Mouse (Mus musculus): ENCODE measurements around the gene Arhgap24.
"Not testable (repeated sequence)": the region's sequence is repeated elsewhere in the genome, so short reads cannot be mapped to it uniquely, and the experiment has no call there.

The Arhgap24 gene

DNA sequence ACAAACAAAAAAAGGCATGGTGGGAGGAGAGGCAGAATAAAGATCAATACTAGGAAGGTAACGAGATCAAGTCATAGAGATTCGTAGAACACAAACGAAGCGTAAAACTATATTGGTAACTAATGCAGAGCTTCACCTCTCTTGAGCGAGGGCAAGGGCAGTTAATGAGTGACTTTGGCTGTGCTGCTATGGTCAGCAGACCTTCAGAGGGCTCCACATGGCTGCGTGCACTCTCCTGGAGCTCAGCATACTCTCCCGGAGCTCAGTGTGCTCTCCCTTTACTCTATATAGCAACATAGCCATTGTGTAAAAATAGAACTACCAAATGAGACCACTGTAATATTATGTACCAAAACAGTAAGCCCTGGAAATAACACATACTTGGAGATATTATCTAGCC, 336.4 kb downstream of the Arhgap24 start:
- no peak for DNase-seq

DNA sequence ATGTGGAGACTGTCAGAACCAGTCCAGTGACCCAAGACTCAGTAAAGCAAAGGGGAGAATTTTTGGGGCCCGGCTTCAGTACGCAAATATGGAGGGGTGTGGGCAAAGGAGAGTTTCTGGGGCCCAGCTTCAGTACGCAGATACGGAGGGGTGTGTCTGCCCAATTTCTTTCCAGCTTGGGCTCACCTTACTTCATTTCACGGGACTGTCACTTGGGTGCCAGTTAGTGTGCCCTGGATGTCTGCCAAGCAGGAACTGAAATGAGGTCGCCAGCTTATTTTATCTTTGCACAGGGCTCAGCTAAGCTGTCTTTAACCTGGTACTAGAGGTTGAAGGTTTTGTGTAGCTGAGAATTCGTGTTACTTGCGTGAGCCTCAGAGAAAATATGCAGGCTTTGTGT, 344.3 kb downstream of the Arhgap24 start:
- no peak for DNase-seq

DNA sequence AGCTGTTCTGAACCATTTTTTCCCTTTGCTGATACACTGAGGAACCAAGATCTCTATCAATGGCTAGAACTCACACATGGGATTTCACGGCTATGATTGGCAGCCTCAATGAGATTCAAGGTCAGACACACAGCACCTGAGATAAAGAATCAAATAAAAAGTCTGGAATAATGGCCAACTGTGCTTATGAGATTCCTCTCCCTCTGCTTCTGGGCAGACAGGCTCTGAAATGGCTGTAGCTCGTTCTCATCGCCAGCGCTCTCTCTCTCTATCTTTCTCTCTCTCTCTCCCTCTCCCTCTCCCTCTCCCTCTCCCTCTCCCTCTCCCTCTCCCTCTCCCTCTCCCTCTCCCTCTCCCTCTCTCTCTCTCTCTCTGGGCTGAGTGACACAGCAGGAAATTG, 357.9 kb downstream of the Arhgap24 start:
- no peak for DNase-seq

DNA sequence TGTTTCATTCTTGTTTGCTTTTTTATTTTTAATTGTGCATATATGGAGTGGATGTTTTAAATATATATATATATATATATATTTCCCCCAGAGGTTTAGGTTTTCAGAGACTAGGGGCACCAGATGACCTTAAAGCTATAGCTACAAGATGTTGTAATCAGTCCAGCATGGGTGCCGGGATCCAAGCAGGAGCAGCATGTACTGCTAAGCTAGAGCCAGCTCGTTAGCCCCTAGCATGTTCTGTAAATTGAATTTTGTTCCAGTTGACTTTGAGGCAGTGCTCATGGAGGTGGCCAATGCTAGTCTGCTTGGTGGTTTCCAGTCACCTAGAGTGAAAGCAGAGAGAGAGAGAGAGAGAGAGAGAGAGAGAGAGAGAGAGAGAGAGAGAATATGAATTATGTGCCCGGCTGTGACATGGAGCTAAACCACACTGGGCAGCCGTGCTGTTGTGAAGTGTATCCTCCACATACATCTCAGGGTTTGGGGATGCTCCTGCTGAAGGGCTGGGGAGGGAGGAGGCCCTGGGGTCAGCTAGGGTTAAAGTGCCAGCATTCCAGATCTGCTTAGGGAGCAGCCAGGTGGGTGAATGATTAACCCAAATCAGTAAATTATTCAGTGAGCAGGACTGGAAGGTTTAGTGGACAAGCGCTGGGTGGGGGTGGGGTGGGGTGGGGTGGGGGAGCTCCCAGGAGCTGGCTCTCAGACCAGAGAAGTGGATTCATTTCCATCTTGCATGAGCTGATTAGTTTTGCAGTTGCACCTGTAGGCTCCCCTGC, 362.9 kb downstream of the Arhgap24 start:
- DNase-seq = no peak

DNA sequence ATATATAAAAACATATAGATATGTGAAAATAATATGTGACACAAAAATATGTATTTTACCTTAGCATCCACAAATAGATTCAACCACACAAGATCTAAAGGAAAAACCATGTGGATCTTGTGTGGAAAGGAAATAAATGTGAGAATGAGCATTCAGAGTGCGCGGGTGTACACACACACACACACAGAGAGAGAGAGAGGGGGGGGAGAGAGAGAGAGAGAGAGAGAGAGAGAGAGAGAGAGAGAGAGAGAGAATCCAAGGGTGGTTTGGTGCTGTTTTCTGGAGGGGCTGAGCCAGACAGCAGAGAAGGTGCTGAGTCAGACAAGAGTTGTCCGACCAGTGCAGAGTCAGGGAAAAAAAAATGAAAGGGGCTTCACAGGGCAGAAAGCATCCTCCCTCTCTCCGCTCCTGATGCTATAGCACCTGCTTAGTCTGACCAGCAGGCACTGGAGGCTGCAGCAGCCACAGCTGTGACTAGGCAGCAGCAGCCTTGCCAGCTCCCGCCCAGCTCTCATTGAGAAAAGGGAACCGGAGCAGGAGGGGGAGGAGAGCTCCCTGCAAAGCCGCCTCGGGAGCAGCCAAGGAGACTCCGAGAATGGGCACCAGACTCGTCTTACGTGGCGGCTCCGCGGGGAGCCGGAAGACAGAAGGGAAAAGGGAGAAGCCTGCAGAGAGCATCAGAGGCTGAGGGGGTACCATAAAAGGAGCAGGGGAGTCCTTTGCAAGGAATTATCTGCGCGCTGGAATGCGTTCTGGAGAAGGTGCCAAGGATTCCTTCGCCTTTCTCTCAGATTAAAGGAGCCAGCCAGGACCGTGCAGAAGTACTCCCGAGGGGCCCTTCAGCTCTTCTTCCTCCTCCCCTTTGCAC, 363.8 kb downstream of the Arhgap24 start:
- DNase-seq = peak; percentile 74 to 85

DNA sequence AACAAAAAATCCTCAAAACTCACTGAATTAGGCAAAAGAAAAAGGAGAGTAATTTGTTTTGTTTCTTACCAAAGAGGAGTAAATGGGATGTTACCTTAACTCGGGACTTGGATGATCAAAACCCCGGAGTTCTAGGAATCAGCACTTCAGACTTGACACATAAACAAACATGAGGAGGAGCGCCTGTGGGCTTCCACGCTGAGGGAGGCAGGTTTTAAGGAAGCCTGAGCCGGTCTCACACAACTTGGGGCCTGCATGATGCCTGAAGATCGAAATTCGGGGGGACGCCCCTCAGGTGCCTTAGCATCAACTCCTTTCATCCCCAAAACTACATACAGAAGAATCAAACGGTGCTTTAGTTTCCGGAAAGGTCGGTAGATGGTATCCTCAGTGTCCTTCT, 364.6 kb downstream of the Arhgap24 start:
- no peak for DNase-seq

DNA sequence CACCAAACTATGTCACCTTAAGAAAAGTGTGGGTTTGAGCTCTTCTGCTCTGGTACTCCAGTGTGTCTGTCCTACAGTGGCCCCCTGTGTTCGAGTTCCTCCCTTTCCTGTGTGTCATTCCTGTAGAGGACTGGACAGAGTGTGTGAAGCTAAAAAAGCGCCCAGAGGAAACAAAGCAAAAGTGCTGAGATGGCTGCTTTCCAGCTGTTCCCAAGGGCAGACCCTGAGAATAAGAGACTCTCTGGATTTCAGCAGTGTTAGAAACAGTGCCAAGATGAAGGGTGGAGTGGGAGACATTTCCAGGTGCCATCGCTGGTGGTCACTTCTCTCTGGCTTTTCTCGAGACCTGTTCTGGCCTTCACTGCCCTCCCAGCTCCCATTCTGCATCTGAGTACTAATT, 366.7 kb downstream of the Arhgap24 start:
- DNase-seq = no peak

DNA sequence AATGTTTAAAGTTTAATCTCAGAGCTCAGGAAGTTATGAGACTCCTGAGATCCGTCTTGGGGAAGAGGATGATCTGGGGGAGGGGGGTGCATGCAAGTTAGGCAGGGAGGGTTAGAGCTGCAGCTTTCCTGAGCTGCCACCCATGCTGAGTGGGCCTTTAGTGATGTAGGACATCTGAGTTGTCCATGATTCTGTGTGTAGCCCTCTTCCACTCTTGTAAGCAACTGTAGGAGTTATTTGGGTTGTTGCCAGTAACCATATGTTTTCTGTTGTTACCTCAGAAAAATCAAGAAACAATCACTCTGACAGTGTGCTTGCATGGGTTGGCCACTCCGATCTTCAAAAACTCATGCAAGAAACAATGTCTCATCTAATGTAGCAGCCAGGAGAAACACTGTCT, 370.6 kb downstream of the Arhgap24 start:
- no peak for DNase-seq

DNA sequence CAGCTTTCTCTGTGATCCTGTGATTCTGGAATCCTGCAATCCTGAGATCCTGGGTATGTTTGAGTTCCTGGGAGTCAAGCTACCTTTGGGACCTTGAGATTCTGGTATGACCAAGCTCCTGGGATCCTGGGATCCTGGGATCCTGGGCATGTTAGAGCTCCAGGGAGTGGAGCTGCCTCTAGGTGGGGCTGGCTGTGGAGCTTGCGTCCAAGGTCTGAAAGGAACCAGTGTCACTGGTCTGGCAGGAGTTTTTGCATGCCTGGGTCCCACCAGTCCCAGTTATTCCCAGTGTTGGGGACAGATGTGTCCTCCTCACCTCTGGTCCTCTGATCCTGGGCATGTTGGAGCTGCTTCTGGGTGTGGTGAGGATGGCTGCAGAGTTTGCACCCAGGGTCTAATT, 372.6 kb downstream of the Arhgap24 start:
- DNase-seq = no peak

DNA sequence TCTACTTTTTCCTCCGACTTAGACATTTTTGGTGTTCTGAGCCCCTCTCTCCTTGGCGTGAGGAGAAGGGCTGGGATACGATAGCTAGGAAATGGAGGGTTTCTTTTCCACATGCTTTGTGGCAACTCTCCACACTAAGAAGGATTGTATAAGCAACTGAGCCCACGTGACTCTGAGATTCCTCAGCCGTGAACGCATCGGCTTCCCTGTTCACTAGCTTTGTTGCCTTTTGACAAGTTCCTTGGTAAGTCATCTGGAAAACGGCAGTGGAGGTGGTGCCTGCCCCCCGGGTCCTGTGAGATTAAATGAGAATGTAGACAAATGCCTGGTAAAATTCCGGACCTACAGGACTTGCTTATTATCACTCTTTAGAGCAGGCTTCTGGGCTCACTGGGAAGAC, 374.6 kb downstream of the Arhgap24 start:
- DNase-seq = no peak

DNA sequence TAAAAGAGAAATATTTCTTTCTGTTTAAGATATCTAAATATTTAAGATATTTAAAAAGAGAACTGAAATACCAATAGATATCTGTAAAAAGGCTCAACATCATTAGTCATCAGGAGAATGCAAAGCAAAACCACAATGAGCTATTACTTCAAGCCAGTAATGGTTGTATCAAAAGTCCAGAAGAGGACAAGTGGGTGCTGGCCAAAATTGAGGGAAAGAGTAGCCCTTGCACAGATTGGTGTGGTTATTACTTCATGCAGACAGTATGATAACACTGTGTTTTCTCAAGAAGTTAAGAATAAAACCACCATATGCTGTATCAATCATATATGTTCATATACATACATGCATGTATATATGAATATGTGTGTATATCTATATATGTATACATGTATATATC, 376.9 kb downstream of the Arhgap24 start:
- no peak for DNase-seq

DNA sequence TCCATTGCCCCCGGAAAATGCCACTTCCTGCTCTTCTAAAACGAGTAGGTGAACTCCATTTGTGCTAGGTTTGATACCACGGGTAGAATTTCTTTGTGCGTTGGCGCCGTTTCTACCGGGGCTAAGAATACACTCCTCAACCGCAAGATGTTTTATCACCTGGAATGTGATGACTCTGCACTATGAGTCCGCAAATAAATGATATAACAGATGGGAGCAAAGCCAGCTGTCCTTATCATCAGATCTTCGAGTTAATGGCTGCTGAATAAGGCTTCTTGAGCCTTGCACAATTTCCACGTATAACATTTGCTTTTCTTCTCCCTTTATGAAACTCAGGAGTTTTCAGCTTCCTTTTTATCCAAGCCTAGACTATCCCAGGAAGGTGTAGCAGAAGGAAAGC, 378.6 kb downstream of the Arhgap24 start:
- no peak for DNase-seq

DNA sequence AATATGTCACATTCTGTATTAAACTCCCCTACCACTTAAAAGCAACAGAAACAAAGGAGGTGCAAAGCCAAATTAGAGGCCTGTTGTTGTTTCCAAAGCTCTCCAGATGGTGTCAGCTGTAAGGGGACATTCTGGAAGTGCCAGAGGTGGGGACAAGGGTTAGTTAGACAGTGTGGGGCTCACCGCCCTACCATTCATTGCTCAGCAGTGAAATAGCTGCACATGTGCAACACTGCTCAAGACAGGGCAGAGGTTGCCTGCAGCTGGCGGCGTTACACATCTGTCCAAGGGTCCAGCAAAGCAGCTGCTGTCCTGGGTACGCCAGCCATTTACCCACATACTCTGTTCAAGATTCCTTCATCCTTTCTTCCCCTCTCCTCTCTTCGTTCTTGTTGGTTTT, 387.0 kb downstream of the Arhgap24 start:
- DNase-seq = peak in 1 of 2 experiments; percentile 62

DNA sequence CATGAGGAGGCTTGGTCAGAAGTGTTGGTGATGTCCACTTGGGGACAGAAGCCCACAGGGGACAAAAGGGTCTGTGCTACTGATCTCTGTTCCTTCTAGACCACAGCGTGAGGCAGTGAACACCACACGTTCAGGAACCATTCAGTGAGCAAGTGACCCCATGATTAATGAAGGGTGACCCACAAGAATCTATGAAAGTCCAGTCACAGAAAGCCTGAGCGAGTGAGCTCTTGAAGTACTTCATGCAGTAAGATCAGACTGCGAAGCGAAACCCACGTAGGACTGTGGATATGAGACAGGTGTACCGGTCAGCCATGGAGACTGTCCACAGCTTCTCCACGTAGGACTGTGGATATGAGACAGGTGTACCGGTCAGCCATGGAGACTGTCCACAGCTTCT, 391.8 kb downstream of the Arhgap24 start:
- not testable (repeated sequence) for DNase-seq

DNA sequence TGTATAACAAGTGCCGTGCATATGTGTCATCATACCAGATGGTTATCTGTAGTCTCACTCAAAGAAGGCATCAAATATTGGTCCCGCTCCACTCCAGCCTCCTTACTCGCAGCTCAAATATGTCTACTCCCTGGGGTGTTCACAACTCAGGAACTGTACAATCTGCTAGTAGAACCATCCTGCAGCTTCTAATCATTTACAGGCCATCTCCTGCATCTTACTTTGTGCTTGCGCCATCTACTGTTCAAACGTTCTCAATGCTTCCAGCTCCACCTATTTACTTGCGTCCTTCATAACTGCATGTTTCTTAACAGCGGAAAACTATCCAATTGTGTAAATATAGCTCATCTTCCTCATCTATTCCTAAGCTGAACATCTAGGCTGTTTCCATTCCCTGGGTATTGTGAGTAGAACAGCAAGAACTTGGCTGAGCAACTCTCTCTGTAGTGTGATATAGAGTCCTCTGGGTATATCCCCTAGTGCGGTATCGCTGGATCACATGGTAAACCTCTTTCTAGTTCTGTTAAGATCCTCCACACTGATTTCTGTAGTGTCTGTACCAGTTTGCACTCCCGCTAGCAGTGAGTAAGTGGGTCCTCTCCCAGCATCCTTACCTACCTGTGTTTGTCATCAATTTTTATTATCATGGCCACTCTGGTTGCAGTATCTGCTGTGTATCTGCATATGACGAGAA, 393.6 kb downstream of the Arhgap24 start:
- DNase-seq = peak in 1 of 2 experiments; percentile 54

DNA sequence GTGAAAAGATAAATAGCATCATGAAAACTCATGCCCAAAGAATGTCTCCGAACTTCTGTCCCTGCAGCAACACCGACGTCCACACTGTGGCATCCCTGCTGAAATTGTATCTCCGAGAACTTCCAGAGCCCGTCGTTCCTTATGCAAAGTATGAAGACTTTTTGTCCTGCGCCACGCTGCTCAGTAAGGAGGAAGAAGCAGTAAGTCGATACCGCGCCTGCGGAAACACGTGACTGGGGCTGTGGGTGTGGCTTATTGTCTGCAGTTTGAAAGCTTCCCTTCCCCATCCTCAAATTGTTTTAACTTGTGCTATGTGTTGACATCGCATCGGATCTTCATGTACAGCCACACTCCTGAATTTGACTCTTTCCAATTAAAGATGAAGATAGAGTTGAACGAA, 394.4 kb downstream of the Arhgap24 start:
- DNase-seq = no peak

DNA sequence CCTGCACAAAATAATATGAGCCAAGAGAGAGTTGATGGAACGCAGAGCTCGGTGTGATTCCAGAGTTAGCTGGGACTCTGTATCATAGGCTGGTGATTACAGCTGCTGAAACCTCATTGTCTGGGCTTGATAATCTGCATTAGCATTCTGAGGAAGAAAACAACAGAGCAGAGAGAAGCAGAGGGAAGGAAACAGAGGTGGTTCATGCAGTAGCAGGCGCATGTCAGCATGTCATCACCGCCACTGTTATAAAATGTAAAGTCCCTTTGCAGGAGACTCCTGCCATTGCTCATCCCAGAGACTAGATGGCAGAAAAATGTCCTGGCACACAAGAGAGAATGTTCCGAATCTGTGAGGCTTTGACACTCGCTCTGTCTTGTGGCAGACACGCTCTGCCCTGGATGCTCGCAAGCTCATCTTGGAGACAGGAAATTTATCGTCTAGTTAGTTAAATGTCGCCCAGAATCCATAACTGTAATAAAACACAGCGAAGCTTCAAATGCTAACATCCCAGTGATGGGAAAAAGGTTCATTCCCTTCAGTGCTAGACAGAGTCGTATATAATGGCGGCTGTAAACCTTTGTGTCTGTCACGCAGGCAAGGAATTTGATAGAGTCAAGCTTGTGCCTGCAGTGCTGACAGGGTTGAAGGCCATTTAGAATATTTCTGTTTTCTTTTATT, 407.4 kb downstream of the Arhgap24 start:
- no peak for DNase-seq

DNA sequence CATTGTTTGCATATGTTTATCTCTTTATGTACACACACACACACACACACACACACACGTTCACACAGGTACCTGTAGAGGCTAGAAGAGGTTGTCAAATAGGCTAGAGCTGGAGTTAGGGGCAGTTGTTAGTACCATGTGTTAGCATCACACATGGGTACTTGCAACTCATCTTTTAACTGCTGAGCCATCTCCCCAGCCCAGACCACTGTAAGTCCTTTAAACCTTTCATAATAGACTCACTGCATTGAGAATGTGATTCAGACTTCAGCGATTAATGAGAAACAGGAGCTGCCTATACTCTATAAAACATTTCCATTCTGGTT, 407.9 kb downstream of the Arhgap24 start:
- DNase-seq = no peak

DNA sequence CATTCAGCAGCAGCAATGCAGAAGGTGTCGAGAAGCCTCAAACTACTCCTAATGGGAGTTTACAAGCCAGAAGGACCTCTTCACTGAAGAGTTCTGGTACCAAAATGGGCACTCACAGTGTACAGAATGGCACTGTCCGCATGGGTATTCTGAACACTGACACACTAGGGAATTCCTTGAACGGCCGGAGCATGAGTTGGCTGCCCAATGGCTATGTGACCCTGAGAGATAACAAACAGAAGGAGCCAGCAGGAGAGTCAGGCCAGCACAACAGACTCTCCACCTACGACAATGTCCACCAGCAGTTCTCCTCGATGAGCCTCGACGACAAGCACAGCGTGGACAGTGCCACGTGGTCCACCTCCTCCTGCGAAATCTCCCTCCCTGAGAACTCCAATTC, 411.0 kb downstream of the Arhgap24 start:
- no peak for DNase-seq

DNA sequence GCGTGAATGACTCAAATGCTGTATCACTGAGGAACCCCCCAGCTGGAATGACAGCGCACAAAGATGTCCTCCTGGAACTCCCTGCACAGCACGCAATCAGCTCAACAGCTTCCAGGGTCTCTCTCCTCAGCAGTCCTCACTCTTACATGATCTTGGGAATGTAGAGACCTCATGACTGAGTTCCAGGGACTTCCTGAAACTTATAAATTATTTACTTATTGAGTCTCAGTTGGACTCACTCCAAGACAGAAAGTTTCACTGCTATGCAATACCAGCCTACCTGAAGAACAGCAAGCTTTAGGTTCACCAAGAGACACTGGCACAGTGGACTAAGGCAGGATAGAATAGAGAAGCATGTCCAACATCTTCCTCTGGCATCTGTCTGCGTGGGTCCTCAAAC, 417.1 kb downstream of the Arhgap24 start:
- no peak for DNase-seq

DNA sequence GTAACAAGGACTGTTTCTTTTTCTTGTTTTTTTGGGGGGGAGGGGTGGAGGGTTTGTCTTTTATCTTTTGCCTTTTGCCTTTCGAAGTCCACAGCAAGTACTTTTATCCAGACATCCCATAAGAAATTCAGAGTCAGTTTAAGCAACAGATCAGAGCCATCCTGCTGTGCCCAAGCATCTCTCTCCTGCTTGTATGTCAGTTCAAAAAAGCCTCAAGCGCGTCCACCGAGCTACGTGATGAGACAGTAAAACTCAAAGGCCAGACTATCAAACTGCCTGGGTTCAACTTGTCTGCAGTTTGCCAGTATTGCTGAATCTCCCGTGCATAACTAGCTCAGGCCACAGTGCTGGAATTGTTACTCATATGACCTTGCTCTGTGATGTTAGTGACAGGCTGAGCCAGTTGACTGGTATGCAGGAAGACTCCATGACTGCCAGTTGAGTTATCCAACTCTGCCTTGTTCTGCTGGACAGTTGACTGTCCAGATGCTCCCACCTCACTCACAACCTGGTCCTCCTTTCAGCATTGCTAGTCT, 418.6 kb downstream of the Arhgap24 start:
- DNase-seq = no peak

DNA sequence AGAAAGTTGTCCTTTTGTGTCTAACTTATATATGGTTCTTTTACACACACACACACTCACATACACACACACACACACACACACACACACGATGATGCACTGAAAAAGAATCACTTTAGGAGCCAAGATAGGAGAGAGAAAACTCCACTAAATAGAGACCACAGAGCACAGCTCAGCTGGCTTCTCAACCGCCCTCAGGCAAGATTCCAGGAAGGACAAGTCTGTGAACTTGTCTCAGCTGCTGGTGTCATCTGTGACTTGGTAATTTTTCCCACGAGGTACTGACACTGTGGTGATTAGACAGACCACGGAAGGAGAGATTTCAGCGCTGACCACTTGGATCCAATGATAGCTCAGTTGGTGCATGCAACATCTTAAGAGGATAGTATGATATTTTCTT, 420.0 kb downstream of the Arhgap24 start:
- DNase-seq = no peak

DNA sequence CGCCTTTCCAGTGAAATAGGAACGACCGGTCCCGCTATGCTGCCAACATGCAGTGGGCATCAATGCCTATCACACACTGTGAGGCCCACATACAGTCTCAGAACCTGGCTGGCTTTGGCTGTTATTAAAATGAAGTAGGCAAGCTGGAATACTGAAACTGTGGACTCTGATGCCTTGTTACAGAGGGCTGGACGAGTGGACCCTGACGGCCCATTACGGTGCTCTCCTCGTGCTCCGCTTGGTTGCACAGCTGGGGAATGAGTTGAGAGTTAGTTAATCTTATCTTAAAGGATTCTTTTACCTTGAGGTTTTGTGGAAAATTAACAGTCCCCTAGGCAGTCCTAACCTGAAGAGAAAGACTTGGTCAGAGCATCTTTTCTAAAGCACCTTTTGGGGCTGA, 422.3 kb downstream of the Arhgap24 start:
- DNase-seq = no peak
